Mouse (Mus musculus): ENCODE results near the gene Smyd1. TPM values are rescaled to one million over a fixed set of nuclear protein-coding genes. Genes with fewer than 3 reads are reported as not detected.
"Not testable (repeated sequence)": the region's sequence is repeated elsewhere in the genome, so short reads cannot be mapped to it uniquely, and the experiment has no call there.

Gene Smyd1
- total RNA-seq, 2 experiments from 2014 or later = 0.96 to 2.4 TPM

GRCm38 (mm10) chr6:71330486-71330885 is 8.5 kb upstream of the Smyd1 start:
- intact Hi-C loops (cut with DNase I) = no loop called here
- DNase-seq (ENCODE audit: low spot score in 2 of 2) = no peak

- intact Hi-C loops (cut with DNase I) = no loop called here
- no peak for DNase-seq (ENCODE audit: low spot score in 2 of 2)
These were observed 7.8 kb upstream of the Smyd1 start for GRCm38 (mm10) chr6:71329881-71330280.

GRCm38 (mm10) chr6:71324816-71325215 is 2.8 kb upstream of the Smyd1 start:
- no peak for DNase-seq (ENCODE audit: low spot score in 2 of 2)
- intact Hi-C loops (cut with DNase I) = no loop called here

GRCm38 (mm10) chr6:71322491-71322921 is 473 bp upstream of the Smyd1 start, which contains the start of gene Cd8b1:
Gene Cd8b1, plus strand, starts transcription at chr6:71322788.
- intact Hi-C loops (cut with DNase I) = no loop called here
- DNase-seq (ENCODE audit: low spot score in 2 of 2) = no peak

- no peak for DNase-seq (ENCODE audit: low spot score in 2 of 2)
- intact Hi-C loops (cut with DNase I) = no loop called here
These were observed 14.5 kb downstream of the Smyd1 start for GRCm38 (mm10) chr6:71307486-71307885.

GRCm38 (mm10) chr6:71302097-71302731 is 19.8 kb downstream of the Smyd1 start:
- no peak for DNase-seq (ENCODE audit: low spot score in 2 of 2)
- intact Hi-C loops (cut with DNase I) = no loop called here

- intact Hi-C loops (cut with DNase I) = no loop called here
- peak in 1 of 2 experiments; percentile 3 for DNase-seq (ENCODE audit: low spot score in 2 of 2)
These were observed 23.3 kb downstream of the Smyd1 start for GRCm38 (mm10) chr6:71298751-71299150.

GRCm38 (mm10) chr6:71298051-71298450 is 24.0 kb downstream of the Smyd1 start:
- intact Hi-C loops (cut with DNase I) = no loop called here
- no peak for DNase-seq (ENCODE audit: low spot score in 2 of 2)

GRCm38 (mm10) chr6:71295303-71295702 is 26.7 kb downstream of the Smyd1 start:
- no peak for DNase-seq (ENCODE audit: low spot score in 2 of 2)
- intact Hi-C loops (cut with DNase I) = no loop called here

- intact Hi-C loops (cut with DNase I) = no loop called here
- no peak for DNase-seq (ENCODE audit: low spot score in 2 of 2)
These were observed 28.5 kb downstream of the Smyd1 start for GRCm38 (mm10) chr6:71293509-71293908.

GRCm38 (mm10) chr6:71279418-71279817 is 42.6 kb downstream of the Smyd1 start:
- intact Hi-C loops (cut with DNase I) = loop anchor here (10.0 kb wide), 2 partner anchors 115 to 545 kb away; partner anchors contain the start of gene Mrpl35
- DNase-seq (ENCODE audit: low spot score in 2 of 2) = no peak

- intact Hi-C loops (cut with DNase I) = loop anchor here (5.0 to 10.0 kb wide), 4 partner anchors 120 to 550 kb away; partner anchors contain the start of genes Mrpl35 and Rnf103
- no peak for DNase-seq (ENCODE audit: low spot score in 2 of 2)
These were observed 47.4 kb downstream of the Smyd1 start for GRCm38 (mm10) chr6:71274621-71275020.

GRCm38 (mm10) chr6:71273715-71274114 is 48.3 kb downstream of the Smyd1 start:
- no peak for DNase-seq (ENCODE audit: low spot score in 2 of 2)
- intact Hi-C loops (cut with DNase I) = loop anchor here (5.0 to 10.0 kb wide), 4 partner anchors 121 to 551 kb away; partner anchors contain the start of genes Mrpl35 and Rnf103

- DNase-seq (ENCODE audit: low spot score in 2 of 2) = no peak
- intact Hi-C loops (cut with DNase I) = loop anchor here (5.0 to 10.0 kb wide), 4 partner anchors 122 to 552 kb away; partner anchors contain the start of genes Mrpl35 and Rnf103
These were observed 49.7 kb downstream of the Smyd1 start for GRCm38 (mm10) chr6:71272316-71272741.

- DNase-seq (ENCODE audit: low spot score in 2 of 2) = peak; percentile 96 to 98
- intact Hi-C loops (cut with DNase I) = loop anchor here (2.0 to 10.0 kb wide), 5 partner anchors 123 to 553 kb away; partner anchors contain the start of genes Kdm3a, Mrpl35 and Rnf103
These were observed 50.4 kb downstream of the Smyd1 start, which contains the start of gene Krcc1 for GRCm38 (mm10) chr6:71271389-71272315. Gene Krcc1, plus strand, starts transcription at chr6:71271677.

- intact Hi-C loops (cut with DNase I) = loop anchor here (2.0 to 10.0 kb wide), 5 partner anchors 124 to 554 kb away; partner anchors contain the start of genes Kdm3a, Mrpl35 and Rnf103
- DNase-seq (ENCODE audit: low spot score in 2 of 2) = no peak
These were observed 51.0 kb downstream of the Smyd1 start for GRCm38 (mm10) chr6:71271057-71271388.

- intact Hi-C loops (cut with DNase I) = loop anchor here (2.0 to 10.0 kb wide), 5 partner anchors 124 to 554 kb away; partner anchors contain the start of genes Kdm3a, Mrpl35 and Rnf103
- peak in 1 of 2 experiments; percentile 20 for DNase-seq (ENCODE audit: low spot score in 2 of 2)
These were observed 51.6 kb downstream of the Smyd1 start for GRCm38 (mm10) chr6:71270301-71271056.

- not testable (repeated sequence) for DNase-seq (ENCODE audit: low spot score in 2 of 2)
- intact Hi-C loops (cut with DNase I) = loop anchor here (2.0 to 10.0 kb wide), 6 partner anchors 105 to 555 kb away; partner anchors contain the start of genes Kdm3a, Mrpl35 and Rnf103
These were observed 52.4 kb downstream of the Smyd1 start for GRCm38 (mm10) chr6:71269686-71270050.

Data from left cerebral cortex, postnatal 25 days (tissue).